Mouse (Mus musculus) lung, postnatal 14 days (tissue): ENCODE measurements around the gene Secisbp2l.

ENCODE experiments used
- DNase-seq: peaks from one replicate; pipeline ENCODE4 v3.0.0; 2021

Gene Secisbp2l

DNA sequence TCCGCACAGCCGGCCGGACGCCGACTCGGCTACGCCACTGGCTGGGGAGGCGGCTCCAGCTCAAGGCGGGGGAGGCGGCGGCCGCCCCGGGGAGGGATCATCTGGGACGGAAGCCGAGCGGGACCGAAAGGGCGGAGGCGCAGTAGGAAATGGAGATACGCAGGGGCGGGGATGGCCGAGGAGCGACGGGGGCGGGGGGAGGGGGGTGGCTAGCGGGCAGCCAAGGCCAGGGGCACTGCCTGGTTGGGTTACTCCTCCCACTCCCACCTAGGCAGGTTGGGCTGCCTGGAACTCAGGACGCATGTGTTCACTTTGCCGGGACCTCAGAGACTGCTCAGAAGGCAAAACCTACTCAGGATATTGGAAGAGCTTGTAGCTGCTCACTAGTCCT, at the start of gene Secisbp2l:
Secisbp2l (minus strand) TSS at position 152 of the 391 bp plus-strand sequence.
- peak; percentile 95 for DNase-seq

DNA sequence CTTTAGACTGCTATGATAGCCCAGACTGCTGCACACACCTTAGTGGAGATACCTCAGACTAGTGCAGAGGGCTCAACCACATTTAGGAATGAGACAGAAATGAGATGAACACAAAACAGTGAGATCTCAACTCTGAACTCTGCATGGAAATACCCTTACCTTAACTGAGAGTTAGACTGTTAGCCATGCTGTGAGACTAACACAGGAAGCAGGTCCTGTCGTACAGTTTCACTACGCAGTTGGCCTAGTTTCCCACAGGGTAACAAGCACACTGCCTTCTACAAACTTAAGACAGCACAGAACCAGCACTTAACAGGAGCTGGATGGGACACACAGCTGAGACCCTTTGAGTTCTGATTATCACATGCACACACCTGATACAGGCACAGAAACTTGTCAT, 47.3 kb upstream of the Secisbp2l start:
- no peak for DNase-seq

DNA sequence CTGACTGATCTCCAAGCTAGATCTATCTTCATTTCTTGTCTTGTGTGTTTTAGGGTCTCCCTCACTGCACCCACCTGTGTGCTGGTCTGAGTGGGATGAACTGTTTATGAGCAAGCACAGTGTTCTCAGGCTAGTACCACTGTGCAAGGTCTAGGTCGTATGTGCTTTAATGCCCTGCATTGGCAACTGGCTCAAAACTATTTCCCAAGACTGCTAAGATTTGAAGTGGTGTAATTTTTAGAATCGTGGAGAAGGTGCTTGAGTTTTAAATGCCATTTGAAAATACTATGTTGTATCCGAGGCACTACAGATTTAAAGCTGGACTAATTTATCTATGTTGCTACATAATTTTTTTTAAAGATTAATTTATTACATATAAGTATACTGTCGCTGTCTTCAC, 45.2 kb upstream of the Secisbp2l start:
- no peak for DNase-seq

DNA sequence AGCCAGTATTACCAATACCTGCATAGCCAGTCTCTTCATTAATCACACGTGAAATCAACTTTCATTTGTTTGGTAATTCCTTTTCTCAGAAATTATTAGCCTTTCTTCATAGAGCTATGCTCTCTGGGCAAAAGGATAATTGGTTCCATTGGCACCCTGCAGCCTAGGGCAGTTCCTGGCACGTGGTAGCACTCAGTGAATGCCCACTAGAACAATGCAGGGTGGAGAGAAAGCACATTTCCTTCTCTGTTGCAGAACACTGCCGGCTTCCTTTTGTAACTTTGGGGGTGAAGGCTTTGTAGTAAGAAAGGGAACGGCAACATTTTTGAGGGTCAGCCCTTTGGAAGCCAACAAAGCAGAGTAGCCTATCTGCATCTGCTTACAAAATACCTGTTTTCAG, 43.5 kb upstream of the Secisbp2l start:
- peak; percentile 23 for DNase-seq

DNA sequence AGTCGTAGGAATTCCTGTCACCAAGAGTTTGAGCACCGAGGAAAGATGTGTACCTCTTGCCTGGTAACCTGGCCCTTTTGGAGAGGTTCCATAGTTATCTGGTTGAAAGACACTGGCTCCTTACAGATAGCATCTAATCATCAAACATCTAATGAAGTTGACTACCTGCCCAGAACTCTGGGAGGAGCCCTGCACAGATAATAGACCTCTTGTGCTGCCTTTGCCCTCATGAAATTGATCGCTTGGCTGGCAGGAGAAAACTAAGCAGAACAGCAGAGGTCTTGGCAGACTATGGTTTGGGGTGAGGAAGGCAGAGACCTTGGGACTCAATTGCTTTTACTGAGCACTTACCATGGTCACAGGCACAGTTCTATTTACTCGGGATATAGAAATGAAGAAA, 37.7 kb upstream of the Secisbp2l start:
- no peak for DNase-seq

DNA sequence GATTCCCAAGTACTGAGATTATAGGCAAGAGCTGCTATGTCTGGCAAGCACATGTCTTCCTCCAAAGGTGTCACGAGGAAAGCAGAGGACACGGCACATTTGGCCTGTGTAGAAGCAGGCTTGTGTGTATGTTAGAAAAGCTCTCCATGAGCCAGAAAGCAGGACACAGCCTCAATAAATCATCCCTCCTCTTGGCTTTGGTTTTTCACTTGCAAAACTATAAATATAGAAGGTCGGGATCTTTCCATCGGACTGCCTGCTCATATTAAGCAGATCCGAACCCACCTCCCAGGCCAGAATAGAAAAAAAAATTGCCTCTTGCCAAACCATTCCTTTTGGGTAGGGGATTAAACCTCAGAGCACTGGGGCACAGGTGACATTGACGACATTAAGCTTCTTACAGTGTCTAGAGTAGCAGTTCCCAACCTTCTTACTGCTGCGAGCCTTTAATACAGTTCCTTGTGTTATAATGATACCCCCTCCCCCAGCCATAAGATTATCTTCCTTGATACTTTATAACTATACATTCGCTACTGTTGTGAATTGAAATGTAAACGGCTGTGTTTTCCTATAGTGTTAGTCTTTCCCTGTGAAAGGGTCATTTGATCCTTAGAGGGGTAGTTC, 31.4 kb upstream of the Secisbp2l start:
- no peak for DNase-seq

DNA sequence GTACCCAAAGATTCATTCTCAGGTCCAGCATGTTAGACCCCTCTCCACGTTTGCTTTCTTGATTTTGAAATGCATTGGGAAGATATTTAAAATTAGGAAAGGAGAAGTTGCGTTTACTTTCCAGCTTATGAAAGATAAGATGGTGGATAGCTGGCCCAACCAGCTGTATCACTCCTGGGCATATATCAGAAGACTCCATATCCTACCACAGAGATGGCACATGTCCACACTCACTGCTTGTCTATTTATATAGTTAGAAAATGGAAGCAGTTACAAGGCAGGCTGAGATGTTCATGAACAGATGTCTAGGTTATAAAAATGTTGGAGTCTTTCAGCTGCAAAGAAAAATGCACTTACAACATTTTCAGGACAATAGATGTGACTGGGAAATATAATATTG, 28.7 kb upstream of the Secisbp2l start:
- no peak for DNase-seq

DNA sequence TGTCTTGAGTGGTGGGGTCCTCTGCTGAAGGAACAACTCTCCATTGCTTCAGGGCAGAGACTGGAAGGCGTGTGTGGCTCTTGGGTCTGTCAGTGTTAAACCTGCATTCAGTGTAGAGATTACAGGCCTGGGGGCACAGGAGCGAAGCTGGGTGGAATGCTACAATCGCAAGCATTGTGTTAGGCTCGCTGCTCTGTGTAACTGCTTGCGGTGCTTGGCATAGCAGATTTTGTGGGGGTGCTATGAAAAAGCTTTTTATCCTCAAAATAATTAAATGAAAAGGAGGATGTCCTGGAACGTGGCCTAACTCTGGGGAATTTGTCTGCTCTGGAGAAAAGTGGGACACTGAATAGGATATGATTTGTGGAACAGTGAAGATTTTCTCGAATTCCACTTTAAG, 26.9 kb upstream of the Secisbp2l start:
- no peak for DNase-seq

DNA sequence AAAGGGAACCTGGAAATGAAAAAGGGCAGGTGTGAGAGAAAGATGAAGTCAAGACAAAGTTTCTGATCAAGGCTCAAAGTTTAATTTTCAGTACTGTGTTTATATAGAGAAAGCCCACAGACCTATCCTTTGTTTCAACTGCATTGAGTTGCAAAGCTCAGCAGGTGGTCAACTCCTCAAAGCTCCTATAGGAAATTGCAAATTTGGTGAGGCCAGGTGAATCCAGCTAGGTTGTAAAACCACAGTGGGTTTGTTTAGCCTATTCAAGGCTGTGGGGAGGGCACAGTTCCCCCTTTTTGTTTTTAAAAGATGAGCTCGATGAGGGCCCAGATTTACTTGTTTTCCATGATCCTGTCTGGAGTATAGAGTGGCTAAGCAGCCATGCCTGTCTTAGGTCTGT, 23.2 kb upstream of the Secisbp2l start:
- no peak for DNase-seq

DNA sequence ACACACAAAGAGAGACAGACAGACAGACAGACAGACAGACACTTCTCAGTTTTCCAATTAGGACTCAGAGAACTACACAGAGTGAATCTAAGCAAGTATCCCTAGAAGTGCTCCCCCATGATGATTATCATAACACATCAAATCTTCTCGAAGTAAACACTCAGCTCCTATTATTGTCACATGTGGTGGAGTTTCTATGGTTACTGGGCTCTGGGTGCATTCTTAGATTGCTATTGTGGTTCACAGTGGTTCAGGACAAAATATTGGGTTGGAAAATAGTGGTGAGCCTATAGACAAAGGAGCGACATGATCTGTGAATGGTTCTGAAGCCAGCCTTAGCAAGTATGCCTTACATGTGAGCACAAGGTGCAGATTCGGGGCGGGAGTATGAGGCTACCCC, 19.3 kb upstream of the Secisbp2l start:
- no peak for DNase-seq

DNA sequence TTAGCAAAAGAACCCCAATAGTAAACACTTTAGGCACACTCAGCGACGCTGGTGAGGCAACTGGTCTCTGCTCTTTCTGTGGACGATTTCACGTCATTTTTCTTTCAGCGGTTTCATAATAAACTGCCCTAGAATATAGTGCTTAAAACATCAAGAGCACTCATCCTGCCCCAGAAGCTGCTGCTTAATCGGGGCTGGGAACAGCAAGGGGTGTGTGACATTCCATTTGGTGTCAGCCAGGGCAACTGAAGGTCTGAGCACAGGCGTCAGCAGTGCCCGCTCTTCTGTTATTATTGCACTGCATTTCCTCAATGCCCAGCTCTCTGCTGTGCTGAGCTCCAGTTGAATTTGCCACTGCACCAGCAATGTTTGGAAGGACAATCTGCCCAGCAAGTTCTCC, 18.4 kb upstream of the Secisbp2l start:
- DNase-seq = peak; percentile 44

DNA sequence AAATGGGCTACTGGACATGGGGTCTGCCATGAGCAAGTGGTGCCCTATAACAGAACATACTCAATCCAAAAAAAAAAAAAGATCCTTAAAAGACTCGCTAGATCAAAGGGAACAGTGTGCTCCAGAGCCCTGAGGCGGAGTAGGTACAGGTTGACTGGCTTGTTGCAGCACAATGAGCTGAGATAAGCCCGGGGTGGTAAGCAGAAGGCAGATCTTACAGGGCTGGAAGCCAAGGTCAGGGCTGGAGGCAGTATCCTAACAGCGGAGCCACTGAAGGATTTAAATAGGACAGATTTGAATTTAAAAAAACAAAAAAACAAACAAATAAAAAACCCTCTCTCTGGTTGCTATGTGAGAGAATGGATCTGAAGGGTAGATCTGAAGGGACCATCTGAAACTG, 17.8 kb upstream of the Secisbp2l start:
- peak; percentile 20 for DNase-seq

DNA sequence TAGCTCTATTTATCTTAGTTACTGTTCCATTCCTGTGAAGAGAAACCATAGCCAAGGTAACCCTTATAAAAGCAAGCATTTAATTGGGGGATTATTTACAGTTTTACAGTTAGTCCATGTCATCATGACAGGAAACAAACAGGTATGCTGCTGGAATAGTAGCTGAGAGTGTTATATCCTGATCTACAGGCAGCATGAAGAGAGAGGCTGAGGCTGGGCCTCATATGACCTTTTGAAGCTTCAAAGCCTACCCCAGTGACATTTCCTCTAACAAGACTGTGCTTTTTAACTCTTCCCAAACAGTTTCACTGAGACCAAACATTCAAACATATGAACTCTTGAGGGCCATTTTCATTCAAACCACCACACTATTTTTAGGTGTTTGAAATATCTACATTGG, 15.2 kb upstream of the Secisbp2l start:
- no peak for DNase-seq

DNA sequence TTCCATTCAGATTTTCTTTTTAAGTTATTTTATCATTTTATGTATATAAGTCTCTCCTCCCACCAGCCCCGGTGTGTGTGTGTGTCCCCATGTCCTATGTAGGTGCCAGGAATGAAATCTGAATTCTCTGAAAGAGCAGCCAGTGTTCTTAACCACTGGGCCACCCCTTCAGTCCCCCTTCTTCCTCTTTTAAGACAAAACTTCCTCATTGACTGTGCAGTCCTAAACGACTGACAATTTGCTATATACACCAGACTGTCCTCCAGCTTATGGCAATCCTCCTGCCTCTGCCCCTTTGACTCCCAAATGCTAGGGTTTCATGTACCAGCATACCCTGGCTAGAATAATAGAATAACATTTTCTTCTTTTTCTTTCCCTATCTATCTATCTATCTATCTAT, 12.4 kb upstream of the Secisbp2l start:
- no peak for DNase-seq

DNA sequence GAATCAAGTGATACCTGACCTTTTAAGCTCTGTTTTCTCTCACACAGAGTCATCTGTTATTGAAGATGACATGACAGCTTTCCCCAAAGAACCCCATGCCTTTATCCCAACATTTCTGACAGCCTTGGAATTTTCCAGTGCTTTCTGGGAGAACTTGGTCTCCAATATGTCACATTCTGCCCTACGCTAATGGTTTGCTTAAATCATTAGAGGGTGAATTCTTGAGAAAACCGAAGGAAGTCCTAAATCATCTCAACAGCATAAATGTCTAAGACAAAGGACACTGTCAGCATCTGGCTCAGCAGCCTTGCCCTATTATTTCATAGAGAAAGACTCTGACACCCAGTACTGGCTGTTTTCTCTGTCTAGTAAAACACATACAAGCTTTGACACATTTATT, 11.5 kb upstream of the Secisbp2l start:
- no peak for DNase-seq

DNA sequence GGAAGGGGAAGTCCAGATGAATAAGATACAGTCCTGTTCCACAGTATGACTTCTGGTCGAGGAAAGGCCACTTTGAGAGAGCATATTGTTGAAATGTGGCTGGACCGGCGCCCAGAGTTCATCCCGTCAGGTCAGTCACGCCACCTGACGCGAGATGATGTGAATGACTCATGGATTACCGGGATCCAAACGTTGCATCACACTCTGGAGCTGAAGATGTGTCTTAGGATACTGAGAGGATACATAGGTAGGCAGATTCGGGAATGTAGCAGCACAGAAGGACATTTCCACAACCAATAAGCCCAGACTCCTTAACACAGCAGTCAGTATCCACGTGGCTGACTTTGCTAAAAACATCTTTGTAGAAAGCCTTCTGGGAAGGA, 10.2 kb upstream of the Secisbp2l start:
- DNase-seq = peak; percentile 58

DNA sequence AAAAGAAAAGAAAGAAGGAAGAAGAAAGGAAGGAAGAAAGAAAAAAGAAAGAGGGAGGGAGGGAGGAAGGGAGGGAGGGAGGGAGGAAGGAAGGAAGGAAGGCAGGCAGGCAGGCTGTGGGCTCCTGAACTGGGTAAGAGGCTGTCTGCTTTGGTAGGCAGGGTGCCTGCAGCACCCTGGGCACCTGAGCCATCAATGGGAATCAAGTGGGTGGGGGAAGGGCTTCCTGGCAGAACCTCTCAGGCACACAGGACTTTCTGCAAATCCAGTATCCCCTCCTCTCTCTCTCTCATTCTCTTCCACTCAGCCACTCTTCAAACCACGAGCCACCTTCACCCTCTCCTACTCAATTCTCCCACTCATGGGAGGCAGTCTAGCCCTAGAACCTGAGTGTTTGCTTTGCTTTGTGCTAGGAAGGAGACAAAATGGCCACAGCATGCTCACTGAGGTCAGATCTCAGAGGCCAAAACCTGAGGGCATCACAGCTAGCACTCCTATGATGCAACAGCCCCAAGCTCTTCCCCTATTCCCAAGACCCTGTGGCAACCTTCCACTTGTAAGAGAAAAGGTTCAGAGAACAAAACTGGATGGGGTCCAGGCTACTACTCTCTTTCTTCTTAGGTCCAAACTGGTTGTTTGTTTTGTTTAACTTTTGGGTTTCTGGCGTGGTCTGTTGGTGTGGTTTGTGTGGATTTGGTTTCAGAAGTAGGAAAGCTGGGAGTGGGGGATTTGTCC, 9.6 kb upstream of the Secisbp2l start:
- DNase-seq = peak; percentile 74

DNA sequence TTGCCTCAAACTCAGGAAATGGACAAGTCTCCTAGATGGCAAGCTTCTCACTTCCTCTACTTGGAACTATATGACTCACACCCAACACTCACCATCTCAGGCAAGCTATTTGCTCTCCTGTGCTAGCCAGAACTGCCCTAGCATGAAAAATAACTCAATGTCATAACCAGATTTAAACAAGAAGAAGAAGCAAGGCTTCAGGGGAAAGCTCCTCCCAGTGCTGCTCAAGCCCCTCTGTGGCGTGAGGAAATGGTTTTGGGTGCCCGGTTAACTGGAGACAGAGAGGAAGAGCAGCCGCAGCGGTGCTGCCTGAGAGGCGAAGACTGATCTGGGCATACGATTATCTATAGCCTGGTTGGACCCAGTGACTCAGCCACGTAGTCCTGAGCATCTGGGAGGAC, 8.8 kb upstream of the Secisbp2l start:
- no peak for DNase-seq

DNA sequence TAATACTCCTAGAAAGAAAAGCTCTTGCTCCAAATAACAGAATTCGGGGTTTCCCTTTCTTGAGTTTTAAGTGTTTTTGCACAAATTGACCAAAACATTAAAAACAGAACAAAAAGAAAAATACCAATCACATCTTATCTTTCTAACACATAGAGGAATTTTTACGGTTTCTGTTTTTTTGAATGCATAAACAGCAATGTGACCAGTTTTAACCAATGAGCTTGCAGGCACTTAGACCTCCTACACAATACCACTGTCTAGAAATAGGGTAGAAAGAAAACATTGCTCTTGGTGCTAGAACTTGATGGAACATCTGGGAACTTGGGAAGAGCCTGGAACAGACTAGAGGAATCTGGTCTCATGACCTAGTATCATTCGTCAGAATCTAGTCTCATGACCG, 7.6 kb upstream of the Secisbp2l start:
- DNase-seq = no peak

DNA sequence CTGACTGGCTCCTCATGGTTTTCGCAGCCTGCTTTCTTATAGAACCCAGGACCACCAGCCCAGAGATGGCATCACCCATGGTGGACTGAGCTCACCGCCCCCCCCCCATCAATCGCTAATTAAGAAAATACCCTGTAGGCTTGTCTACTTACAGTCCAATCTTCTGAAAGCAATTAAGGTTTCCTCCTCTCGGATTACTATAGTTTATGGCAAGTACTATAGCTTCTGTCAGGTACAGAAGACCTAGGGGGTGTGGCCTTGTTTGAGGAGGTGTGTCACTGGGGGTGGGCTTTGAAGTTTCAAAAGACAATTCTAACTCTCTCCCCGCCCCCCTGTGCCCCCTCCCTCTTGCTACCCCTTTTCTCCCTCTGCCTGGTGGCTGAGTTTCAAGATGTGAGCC, 6.6 kb upstream of the Secisbp2l start:
- DNase-seq = no peak

DNA sequence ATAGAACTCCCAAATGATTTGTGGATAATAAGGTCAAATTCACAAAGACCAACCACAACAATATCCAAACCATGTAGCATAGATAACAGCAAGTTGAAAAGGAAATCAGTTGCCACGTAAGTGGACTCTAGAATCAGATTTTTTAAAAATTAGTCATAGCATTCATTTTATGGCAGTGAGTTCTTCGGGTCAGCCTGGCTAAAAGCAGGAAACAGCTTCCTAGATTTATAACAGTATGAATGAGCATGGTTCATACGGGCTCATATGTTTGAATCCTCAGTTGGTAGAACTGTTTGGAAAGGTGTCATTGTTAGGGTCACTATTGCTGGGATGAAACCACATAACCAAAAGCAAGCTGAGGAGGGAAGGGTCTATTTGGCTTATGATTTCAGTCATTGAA, 6.1 kb upstream of the Secisbp2l start:
- no peak for DNase-seq

DNA sequence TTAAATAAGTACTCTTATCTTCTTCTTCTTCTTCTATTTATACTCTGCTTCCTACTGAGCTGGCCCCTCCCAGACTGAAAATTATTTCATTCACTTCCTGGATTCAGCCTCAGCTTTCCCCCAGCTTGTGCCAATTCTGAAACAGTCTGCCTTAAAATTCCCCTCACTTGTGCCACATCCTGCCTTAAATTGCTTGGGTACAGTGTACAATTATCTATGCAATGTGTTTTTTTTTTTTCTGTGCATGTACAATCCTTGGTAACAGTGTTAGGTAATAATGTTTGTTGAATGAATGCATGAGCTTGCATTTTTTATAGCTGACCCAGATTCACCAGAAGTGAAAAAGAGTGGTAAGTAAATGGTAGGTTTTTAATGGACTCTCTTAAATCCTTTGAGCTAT, 5.7 kb upstream of the Secisbp2l start:
- DNase-seq = no peak

DNA sequence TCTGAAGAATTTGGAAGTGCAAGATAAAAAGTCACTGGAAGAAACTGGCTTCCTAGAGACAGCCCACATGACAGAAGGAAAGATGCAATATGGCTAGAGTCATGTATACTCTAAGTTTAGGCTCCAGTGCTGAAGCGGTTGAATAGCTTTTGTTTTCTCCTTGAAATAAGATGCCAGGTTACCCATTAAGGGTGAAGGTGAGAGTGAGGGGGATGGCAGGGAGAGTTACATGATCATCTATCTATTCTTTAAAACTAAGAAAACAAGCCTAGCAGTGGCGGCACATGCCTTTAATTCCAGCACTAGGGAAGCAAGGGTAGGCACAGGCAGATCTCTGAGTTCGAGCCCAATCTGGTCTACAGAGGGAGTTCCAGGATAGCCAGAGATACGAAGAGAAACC, 2.4 kb upstream of the Secisbp2l start:
- no peak for DNase-seq

DNA sequence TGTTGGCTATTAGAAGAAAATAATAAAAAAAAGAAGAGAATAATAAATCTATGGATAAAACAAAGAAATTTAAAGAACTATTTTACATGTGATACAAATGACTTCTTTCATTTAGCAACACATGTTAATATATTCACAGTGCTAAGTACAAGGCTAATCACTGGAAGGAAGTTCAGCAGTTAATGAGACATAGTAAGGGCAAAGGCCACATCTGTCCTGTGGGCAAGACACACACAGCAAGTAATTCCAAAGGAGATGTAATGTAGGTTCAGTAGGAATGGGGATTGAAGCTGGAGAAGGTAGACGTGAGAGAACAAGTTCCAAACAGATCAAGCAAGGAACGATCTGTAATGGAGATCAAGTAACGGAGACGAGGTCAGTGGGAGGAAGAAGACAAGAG, 1.7 kb upstream of the Secisbp2l start:
- no peak for DNase-seq

DNA sequence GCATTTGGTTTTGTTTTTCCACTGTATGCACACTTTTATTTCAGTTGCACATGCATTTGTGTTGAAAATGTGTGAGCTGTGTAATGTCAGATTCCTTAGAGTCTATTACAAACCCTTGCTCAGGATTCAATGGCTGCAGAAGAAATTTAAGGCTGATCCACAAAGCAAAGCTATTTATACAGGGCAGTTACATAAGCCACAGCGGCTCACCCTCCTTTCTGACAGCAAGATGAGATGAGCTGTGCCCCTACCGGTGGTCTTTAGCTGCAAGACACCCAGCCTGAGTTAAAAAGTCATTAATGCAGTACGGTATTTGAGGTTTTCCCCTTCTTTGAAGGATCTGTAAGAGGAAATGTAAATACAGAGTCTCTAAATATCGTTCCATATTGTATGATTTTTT, 1.2 kb upstream of the Secisbp2l start:
- DNase-seq = no peak
